Comparison of ENCODE assay signal across 16 mouse cellular contexts in the genomic region with DNA sequence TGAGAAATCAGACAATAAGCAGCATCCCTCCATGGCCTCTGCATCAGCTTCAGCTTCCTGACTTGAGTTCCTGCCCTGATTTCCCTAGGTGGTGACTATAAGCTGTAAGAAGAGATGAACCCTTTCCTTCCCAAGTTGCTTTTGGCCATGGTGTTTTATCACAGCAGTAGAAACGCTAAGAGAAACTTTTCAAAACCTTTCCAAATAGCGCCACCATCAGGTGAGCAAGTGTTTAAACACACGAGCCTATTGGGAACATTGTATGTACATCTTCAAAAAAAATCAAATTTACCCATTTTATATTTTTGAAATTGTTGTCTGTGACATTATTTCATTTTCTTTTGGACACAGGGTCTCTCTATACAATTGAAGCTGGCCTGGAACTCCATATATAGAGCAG. TPM values are rescaled to one million over a fixed set of nuclear protein-coding genes. Genes with fewer than 3 reads are reported as not detected.
"Had no signal": no experiment of that assay in that cellular context is flagged by ENCODE, and none has a peak within 500 bp of the region (broad histone marks: within the 10 kb centered on the region; RNA-seq: fewer than 3 reads in every experiment).

No protein-coding gene starts in this region.

- H3K36me3 ChIP-seq: kidney, embryonic 15.5 days; limb, embryonic 10.5 days; limb, embryonic 13.5 days; liver, embryonic 13.5 days had no signal

- H3K9ac ChIP-seq: kidney, embryonic 15.5 days; limb, embryonic 13.5 days; liver, embryonic 13.5 days; lung, embryonic 14.5 days had no signal

- H3K27ac ChIP-seq: kidney, embryonic 15.5 days; limb, embryonic 10.5 days; limb, embryonic 13.5 days; liver, embryonic 13.5 days had no signal

- H3K4me1 ChIP-seq: liver, embryonic 13.5 days had no signal

- H3K4me3 ChIP-seq: kidney, embryonic 15.5 days; limb, embryonic 10.5 days; limb, embryonic 13.5 days; liver, embryonic 13.5 days had no signal

- H3K27me3 ChIP-seq: kidney, embryonic 15.5 days; limb, embryonic 13.5 days; liver, embryonic 13.5 days had no signal

- DNase-seq: kidney, adult 2 months; kidney, postnatal 25 days; liver; liver, embryonic 13.5 days; lung, embryonic 14.5 days; lung, postnatal 10 days; lung, postnatal 36 days; midbrain, embryonic 14.5 days; thymus, adult 2 months; thymus, postnatal 14 days; thymus, postnatal 4 days had no signal

- H3K9me3 ChIP-seq: kidney, embryonic 15.5 days; limb, embryonic 10.5 days; limb, embryonic 13.5 days; liver, embryonic 13.5 days had no signal

RNA-seq across cellular contexts. Expression of gene Kcnn3, which starts 23.6 kb away (rescaled TPM):
- total RNA-seq: megakaryocyte progenitor cell, adult 5-6 weeks; megakaryocyte-erythroid progenitor cell, adult 5-6 weeks had no signal
